ENCODE assay signal across 27 mouse cellular contexts in genomic region chr1:174427402-174427801, GRCm38 (mm10). TPM values are rescaled to one million over a fixed set of nuclear protein-coding genes. Genes with fewer than 3 reads are reported as not detected.
A peak's percentile ranks its signal among the peaks of the same experiment; 100 is the strongest.
DNase-seq lines count a peak whose midpoint lies in the region; ATAC-seq and TF ChIP-seq lines count a peak whose summit lies in the region.
"Had no signal": no experiment of that assay in that cellular context is flagged by ENCODE, and none has a peak within 500 bp of the region (broad histone marks: within the 10 kb centered on the region; RNA-seq: fewer than 3 reads in every experiment).

No protein-coding gene starts in this region.

- H3K79me2 ChIP-seq in MEL (ENCODE audit: control insufficient read depth, insufficient read depth, low read length, poor library complexity), result no peaks in the 10 kb centered on the region

- peak; percentile 58 for ATAC-seq in granulocyte monocyte progenitor cell, adult 5-6 weeks (replicated peaks; ENCODE audit: poor library complexity, severe bottlenecking)
- ATAC-seq in megakaryocyte, adult 5-6 weeks (ENCODE audit: poor library complexity, severe bottlenecking), result peak; percentile 8; the same call in 1 of the 2 replicates
- ATAC-seq: activated CD4-positive, CD25-positive, alpha-beta regulatory T cell, adult 4 months; CD4-positive, CD25-positive, alpha-beta regulatory T cell, adult 4 months; Patski had no signal

- intact Hi-C loops in heart, postnatal 14 days (cut with DNase I), result no loop called here

- TF ChIP-seq RAD21 in MEL (IDR thresholded peaks at IDR 0.05; ENCODE audit: low read depth, low read length), result no peak

- TF ChIP-seq EP300 in MEL (IDR thresholded peaks at IDR 0.05; ENCODE audit: low read depth in 1 of 2, low read length in 2 of 2), result peak in 1 of 2 experiments; percentile 40; a peak in 1 of 4 replicates

- no peak for TF ChIP-seq POLR2A in MEL (IDR thresholded peaks at IDR 0.05; ENCODE audit: control insufficient read depth in 1 of 2, insufficient read depth in 1 of 2, low read depth in 1 of 2, low read length in 2 of 2, poor library complexity in 1 of 2)

- H3K36me3 ChIP-seq in MEL (ENCODE audit: control insufficient read depth in 1 of 2, insufficient read depth in 2 of 2, low read length in 2 of 2), result peaks cover 0 to 23% of the 10 kb centered on the region in 2 experiments; a peak in 2 of 4 replicates
- H3K36me3 ChIP-seq: G1E had no signal

- H3K27me3 ChIP-seq in MEL (ENCODE audit: control insufficient read depth in 1 of 2, insufficient read depth in 2 of 2, low read length in 2 of 2), result no peaks in the 10 kb centered on the region
- H3K27me3 ChIP-seq: CH12.LX, Patski had no signal

- H3K4me3 ChIP-seq in MEL (ENCODE audit: control insufficient read depth in 1 of 2, insufficient read depth in 1 of 2, low read depth in 2 of 2, low read length in 2 of 2), result no peak overlapping the region

- peaks cover 15 to 18% of the 10 kb centered on the region in 2 experiments for H3K4me1 ChIP-seq in MEL (ENCODE audit: control insufficient read depth in 1 of 2, insufficient read depth in 2 of 2, low read length in 2 of 2)

- H3K27ac ChIP-seq in MEL (ENCODE audit: control insufficient read depth, low read depth, low read length), result no peak overlapping the region

- no peak for TF ChIP-seq CTCF in MEL (IDR thresholded peaks at IDR 0.05 in 2 of 3, conservative IDR thresholded peaks at IDR 0.05 in 1 of 3; ENCODE audit: control insufficient read depth in 1 of 3, insufficient read depth in 1 of 3, low read depth in 2 of 3, low read length in 3 of 3, poor library complexity in 1 of 3, severe bottlenecking in 1 of 3)

- DNase-seq in MEL (ENCODE audit: low read depth, low spot score), result peak; percentile 41
- no peak for DNase-seq in right cerebral cortex, postnatal 25 days
- DNase-seq in yolk sac, embryonic 10.5 days (ENCODE audit: low spot score), result no peak
- no peak for DNase-seq in heart, postnatal 14 days
- DNase-seq: adrenal gland, adult 2 months; adrenal gland, adult 8-10 months; adrenal gland, postnatal 10 days; adrenal gland, postnatal 14 days; adrenal gland, postnatal 25 days; adrenal gland, postnatal 36 days; B cell, adult 2 months; cerebellum, adult 11 months; cerebellum, adult 11-12 months; cerebellum, adult 18-20 months; cerebellum, adult 2 months had no signal

- no peaks in the 10 kb centered on the region for H3K9me3 ChIP-seq in MEL (replicated peaks; ENCODE audit: insufficient read depth, low read length)
- H3K9me3 ChIP-seq: G1E had no signal

- H3K9ac ChIP-seq in MEL (ENCODE audit: control insufficient read depth, low read depth, low read length, poor library complexity, severe bottlenecking), result no peak overlapping the region

TF ChIP-seq in MEL, 35 proteins besides CTCF, POLR2A, EP300 and RAD21:
- TF ChIP-seq CHD1 (IDR thresholded peaks at IDR 0.05; ENCODE audit: low read depth, low read length) (no peak), CHD2 (IDR thresholded peaks at IDR 0.05; ENCODE audit: low read length) (no peak), HCFC1 (IDR thresholded peaks at IDR 0.05; ENCODE audit: low read depth, low read length) (no peak), GATA1 (IDR thresholded peaks at IDR 0.05; ENCODE audit: low read depth, low read length) (peak; percentile 46; the same call in 1 of the 2 replicates), ZMIZ1 (IDR thresholded peaks at IDR 0.05; ENCODE audit: low read depth, low read length) (no peak), RCOR1 (IDR thresholded peaks at IDR 0.05; ENCODE audit: low read depth, low read length) (peak; percentile 63; the same call in 1 of the 2 replicates)

RNA-seq across cellular contexts. Expression of gene Olfr414, which starts 3.5 kb away (rescaled TPM):
- 0.23 TPM in 1 of 2 replicates, not detected in the other for total RNA-seq in MEL (2012; rRNA removed)
- under 1 TPM in 1 of 2 experiments, not detected in 1; 0.11 TPM for polyA plus RNA-seq in MEL (2012; ENCODE audit: insufficient read depth in 1 of 2, insufficient read length in 2 of 2, low read depth in 1 of 2, low replicate concordance in 2 of 2, missing spikeins in 1 of 2)
- total RNA-seq in granulocyte monocyte progenitor cell, adult 5-6 weeks (2014; fragmentation: Nextera tagmentation), result 1.6 TPM in 1 of 2 replicates, not detected in the other
- 0.13 TPM in 1 of 2 replicates, not detected in the other for total RNA-seq in granulocyte monocyte progenitor cell, adult 5-6 weeks (2017)
- total RNA-seq in megakaryocyte, adult 5-6 weeks (2015), result not detected in 2 replicates
- not detected in 2 replicates for total RNA-seq in megakaryocyte, adult 5-6 weeks (2017)
- not detected for total RNA-seq in heart, postnatal 14 days (2021)
- total RNA-seq: adrenal gland, adult 18-20 months; adrenal gland, adult 2 months; adrenal gland, adult 8-10 months; adrenal gland, postnatal 10 days; adrenal gland, postnatal 14 days; adrenal gland, postnatal 25 days; adrenal gland, postnatal 36 days; adrenal gland, postnatal 4 days; CH12.LX; ES-E14 had no signal
- polyA plus RNA-seq: activated CD4-positive, CD25-positive, alpha-beta regulatory T cell, adult 4 months; adrenal gland, adult 2 months; brain, embryonic 14.5 days; C2C12; CD4-positive, CD25-positive, alpha-beta regulatory T cell, adult 4 months; cerebellum, adult 2 months; G1E; Patski had no signal

RNA-seq across cellular contexts. Expression of gene Olfr220, which starts 14.5 kb away (rescaled TPM):
- total RNA-seq in MEL (2012; rRNA removed), result not detected in 2 replicates
- polyA plus RNA-seq in MEL (2012; ENCODE audit: insufficient read depth in 1 of 2, insufficient read length in 2 of 2, low read depth in 1 of 2, low replicate concordance in 2 of 2, missing spikeins in 1 of 2), result not detected
- total RNA-seq in granulocyte monocyte progenitor cell, adult 5-6 weeks (2014; fragmentation: Nextera tagmentation), result not detected in 2 replicates
- not detected in 2 replicates for total RNA-seq in granulocyte monocyte progenitor cell, adult 5-6 weeks (2017)
- not detected in 2 replicates for total RNA-seq in megakaryocyte, adult 5-6 weeks (2015)
- total RNA-seq in megakaryocyte, adult 5-6 weeks (2017), result not detected in 2 replicates
- total RNA-seq in heart, postnatal 14 days (2021), result not detected
- total RNA-seq: adrenal gland, adult 18-20 months; adrenal gland, adult 2 months; adrenal gland, adult 8-10 months; adrenal gland, postnatal 10 days; adrenal gland, postnatal 14 days; adrenal gland, postnatal 25 days; adrenal gland, postnatal 36 days; adrenal gland, postnatal 4 days; CH12.LX; ES-E14 had no signal
- polyA plus RNA-seq: adrenal gland, adult 2 months; brain, embryonic 14.5 days; C2C12; cerebellum, adult 2 months; G1E; Patski had no signal

RNA-seq across cellular contexts. Expression of gene Olfr248, which starts 36.6 kb away (rescaled TPM):
- not detected in 2 replicates for total RNA-seq in MEL (2012; rRNA removed)
- polyA plus RNA-seq in MEL (2012; ENCODE audit: insufficient read depth in 1 of 2, insufficient read length in 2 of 2, low read depth in 1 of 2, low replicate concordance in 2 of 2, missing spikeins in 1 of 2), result not detected
- 2.9 TPM in 1 of 2 replicates, not detected in the other for total RNA-seq in granulocyte monocyte progenitor cell, adult 5-6 weeks (2014; fragmentation: Nextera tagmentation)
- total RNA-seq in granulocyte monocyte progenitor cell, adult 5-6 weeks (2017), result 0.15 TPM in 1 of 2 replicates, not detected in the other
- total RNA-seq in megakaryocyte, adult 5-6 weeks (2015), result not detected in 2 replicates
- not detected in 2 replicates for total RNA-seq in megakaryocyte, adult 5-6 weeks (2017)
- not detected for total RNA-seq in heart, postnatal 14 days (2021)
- total RNA-seq: adrenal gland, adult 18-20 months; adrenal gland, adult 2 months; adrenal gland, adult 8-10 months; adrenal gland, postnatal 10 days; adrenal gland, postnatal 14 days; adrenal gland, postnatal 25 days; adrenal gland, postnatal 36 days; adrenal gland, postnatal 4 days; CH12.LX; ES-E14; G1E had no signal
- polyA plus RNA-seq: activated CD4-positive, CD25-positive, alpha-beta regulatory T cell, adult 4 months; adrenal gland, adult 2 months; brain, embryonic 14.5 days; C2C12; CD4-positive, CD25-positive, alpha-beta regulatory T cell, adult 4 months; cerebellum, adult 2 months; G1E; Patski had no signal
